Mouse (Mus musculus): ENCODE results near the gene Atpaf1.

DNA sequence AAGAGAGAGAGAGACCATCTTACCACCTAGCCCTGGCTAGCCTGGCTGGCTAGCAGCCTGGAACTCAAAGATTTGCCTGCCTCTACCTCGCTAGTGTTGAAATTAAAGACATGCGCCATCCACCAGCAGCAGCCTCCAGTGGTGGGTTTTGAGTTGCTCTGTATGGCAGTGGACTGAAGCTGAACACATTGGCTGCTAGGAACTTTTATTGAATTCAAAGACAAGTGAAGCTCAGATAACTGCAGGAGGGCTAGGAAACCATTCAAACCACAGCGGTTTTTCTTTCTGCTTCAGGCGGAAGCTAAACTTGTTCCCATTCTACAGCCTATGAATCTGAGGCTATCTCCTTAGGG, 42.9 kb downstream of the Atpaf1 start:
- TF ChIP-seq CTCF (IDR thresholded peaks at IDR 0.05; ENCODE audit: low read depth, low read length), result no peak
- no peak for TF ChIP-seq POLR2A (IDR thresholded peaks at IDR 0.05; ENCODE audit: extremely low read depth, insufficient read depth, low read length)

Measured in liver, adult 2 months (tissue).